Mouse (Mus musculus): ENCODE data around the gene Hectd4. TPM values are rescaled to one million over a fixed set of nuclear protein-coding genes. Genes with fewer than 3 reads are reported as not detected.

Gene Hectd4
- total RNA-seq, 2 experiments from 2014 or later: 21.1 to 24.4 TPM

GRCm38 (mm10) chr5:121386120-121386909, 166.3 kb downstream of the Hectd4 start:
- intact Hi-C loops (cut with DNase I): no loop called here
- DNase-seq: no peak

DNA sequence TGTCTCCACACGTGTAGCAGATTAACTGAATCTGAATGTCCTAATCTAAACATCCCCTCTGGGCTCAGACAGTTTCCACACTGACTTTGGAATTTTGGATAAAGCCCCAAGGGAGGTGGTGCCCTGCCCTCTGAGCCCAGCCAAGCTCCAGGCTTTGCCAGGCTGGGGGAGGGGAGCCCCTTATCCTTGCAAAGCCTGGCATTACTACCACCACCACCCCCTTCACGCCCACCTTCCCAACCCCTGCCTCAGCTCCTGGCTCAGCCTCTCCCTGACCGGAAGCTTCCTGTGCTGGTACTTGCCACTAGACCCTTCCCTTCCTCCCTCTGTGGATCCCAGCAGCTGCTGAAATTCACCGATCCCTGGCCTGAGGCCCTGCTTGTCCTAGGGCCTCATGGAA, 167.1 kb downstream of the Hectd4 start:
- peak; percentile 28 to 43 for DNase-seq
- intact Hi-C loops (cut with DNase I): no loop called here

DNA sequence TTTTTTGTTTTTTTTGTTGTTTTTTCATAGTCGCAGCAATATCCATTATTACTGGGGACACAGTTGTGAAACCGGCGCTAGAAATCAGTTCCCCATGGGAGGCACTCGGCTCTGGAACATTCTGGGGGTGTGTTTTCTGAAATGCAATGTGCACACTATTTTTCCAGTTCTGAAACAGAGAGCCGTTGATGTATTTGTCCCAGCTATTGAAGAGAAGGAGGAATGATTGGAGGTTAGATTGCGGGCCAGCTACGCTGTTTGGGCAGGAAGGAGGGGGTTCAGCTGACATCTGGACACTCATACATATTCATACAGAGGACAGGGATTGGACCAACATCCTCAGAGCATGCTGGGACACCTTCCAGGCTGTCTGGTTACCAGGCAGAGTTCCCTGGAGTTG, 169.1 kb downstream of the Hectd4 start:
- intact Hi-C loops (cut with DNase I): no loop called here
- DNase-seq: peak in 1 of 2 experiments; percentile 40

GRCm38 (mm10) chr5:121389691-121390090, 169.7 kb downstream of the Hectd4 start:
- intact Hi-C loops (cut with DNase I): loop anchor here (5.0 kb wide), 1 partner anchor 172 kb away; no protein-coding TSS in a partner anchor
- DNase-seq: no peak

- DNase-seq: peak in 1 of 2 experiments; percentile 57
- intact Hi-C loops (cut with DNase I): loop anchor here (5.0 kb wide), 1 partner anchor 176 kb away; no protein-coding TSS in a partner anchor
These were observed 172.8 kb downstream of the Hectd4 start for GRCm38 (mm10) chr5:121392667-121393380.

GRCm38 (mm10) chr5:121393402-121393801, 173.4 kb downstream of the Hectd4 start:
- DNase-seq: no peak
- intact Hi-C loops (cut with DNase I): loop anchor here (5.0 kb wide), 1 partner anchor 176 kb away; no protein-coding TSS in a partner anchor

- no peak for DNase-seq
- intact Hi-C loops (cut with DNase I): no loop called here
These were observed 175.6 kb downstream of the Hectd4 start for GRCm38 (mm10) chr5:121395621-121396020.

DNA sequence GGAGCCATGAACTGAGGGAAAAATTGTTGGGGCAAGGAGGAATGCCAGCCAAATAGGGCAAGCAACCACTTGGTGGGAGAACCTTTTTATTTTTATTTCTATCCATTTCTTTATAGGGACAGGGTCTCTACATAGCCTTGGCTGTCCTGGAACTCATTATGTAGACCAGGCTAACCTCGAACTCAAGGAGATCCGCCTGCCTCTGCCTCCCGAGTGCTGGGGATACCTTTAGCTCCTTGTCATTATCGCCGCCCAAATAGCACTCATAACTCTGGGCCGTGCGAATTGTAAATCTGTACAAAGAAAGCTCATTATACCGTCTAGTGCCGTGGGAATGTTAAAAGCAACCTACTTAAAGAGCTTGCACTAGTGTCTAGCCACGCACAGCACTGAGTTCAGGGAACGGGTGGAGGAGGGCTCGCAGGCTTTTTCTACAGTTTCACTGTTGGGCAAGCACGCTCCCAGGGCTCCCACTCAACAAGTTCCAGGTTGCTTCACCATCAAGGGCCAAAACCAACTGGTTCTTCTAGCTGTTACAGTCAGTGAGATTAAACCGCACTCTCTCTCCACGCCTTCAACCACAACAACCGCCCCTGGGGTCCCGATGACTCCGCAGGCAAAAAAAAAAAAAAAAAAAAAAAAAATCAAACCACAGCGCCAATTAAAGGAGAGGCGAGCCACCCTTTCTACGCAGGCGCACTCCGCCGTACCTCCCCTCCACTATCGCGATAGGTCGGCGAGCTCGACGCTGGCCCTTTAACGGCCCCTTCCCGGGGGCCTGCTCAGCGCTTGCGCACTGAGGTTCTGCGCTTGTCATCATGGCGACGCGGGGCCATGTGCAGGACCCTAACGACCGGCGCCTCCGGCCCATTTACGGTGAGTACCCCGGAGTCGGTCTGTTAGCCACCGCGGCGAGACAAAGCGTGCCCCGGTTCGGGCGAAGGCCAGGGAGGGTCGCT, 177.4 kb downstream of the Hectd4 start, which contains the start of gene Naa25:
Naa25 (plus strand) TSS at position 750 of the 959 bp plus-strand sequence.
- intact Hi-C loops (cut with DNase I): no loop called here

DNA sequence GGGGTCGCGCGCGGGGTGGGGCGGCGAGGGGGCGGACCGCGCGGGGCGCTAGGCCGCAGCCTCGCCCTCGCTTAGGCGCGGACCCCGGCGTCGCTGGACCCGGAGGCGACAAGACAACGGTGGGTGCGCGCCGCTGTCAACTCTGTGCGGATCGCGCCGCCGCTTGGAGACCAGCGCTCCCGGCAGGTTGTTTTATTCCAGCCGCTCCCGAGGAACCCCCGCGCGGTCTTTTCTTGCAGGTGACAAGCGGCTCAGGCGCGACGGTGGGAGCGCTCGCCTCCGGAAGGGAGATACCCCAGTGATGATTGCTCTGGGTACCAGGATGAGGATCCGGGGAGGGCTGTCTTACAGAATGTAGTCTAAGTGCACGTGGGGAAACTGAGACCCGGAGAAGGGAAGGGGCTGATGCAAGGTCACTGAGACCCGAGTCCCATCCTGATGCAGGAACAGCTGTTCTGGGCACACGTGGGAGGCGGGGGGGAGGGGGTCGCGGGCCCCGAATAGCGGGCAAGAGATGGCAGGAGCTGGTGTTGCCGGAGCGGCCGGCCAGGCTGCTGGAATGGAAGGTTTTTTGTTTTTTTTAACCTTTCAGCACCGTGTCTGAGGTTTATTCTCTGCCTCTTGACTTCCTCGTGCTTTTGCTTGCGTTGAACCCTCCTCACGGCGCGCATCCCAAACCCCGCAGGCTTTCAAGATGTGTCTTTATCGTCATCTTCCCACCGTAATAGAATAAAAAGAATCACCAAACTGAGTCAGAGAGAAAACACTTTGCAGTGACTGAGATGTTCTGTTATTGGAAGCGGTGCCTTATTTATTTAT, 178.3 kb downstream of the Hectd4 start:
- DNase-seq: no peak
- intact Hi-C loops (cut with DNase I): no loop called here

More for the DNA sequence above, 177.4 kb downstream of the Hectd4 start, which contains the start of gene Naa25:
- peak; percentile 93 to 95 for DNase-seq

GRCm38 (mm10) chr5:121398965-121399462, 179.0 kb downstream of the Hectd4 start:
- DNase-seq: no peak
- intact Hi-C loops (cut with DNase I): no loop called here

DNA sequence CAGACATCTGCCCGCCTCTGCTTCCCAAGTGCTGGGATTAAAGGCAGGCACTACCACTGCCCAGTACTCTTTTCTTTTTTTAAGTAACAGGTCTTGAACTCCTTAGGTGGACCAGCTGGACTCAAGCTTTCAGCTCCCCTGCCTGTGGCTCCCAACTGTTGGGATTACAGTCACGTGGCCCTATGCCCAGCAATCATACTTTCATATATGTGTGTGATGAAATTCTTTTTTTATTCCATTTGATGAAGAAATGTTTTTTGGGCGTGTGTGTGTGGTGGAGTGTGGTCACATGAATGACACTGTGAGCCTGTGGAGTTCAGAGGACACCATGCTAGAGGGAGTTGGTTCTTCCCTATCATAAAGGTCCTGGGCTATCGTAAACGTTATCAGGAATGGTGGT, 179.5 kb downstream of the Hectd4 start:
- no peak for DNase-seq
- intact Hi-C loops (cut with DNase I): no loop called here

DNA sequence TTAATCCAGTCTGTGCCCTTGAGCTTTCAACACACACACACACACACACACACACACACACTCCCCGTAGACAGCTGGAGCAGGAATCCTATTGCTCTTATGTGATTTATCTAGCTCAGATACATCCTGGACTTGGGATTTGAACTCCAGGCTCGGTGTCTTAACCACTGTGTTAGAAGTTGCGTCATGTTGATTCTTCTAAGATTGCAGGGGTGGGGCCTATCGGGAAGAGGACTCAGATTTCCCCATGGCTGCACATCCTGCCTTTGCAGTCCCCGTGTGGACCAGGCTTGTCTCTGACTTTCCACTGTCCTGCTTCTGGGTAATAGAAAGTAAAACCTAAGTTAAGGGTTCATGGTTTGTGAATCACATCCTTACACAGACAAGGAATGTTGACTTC, 180.0 kb downstream of the Hectd4 start:
- intact Hi-C loops (cut with DNase I): no loop called here
- DNase-seq: no peak

DNA sequence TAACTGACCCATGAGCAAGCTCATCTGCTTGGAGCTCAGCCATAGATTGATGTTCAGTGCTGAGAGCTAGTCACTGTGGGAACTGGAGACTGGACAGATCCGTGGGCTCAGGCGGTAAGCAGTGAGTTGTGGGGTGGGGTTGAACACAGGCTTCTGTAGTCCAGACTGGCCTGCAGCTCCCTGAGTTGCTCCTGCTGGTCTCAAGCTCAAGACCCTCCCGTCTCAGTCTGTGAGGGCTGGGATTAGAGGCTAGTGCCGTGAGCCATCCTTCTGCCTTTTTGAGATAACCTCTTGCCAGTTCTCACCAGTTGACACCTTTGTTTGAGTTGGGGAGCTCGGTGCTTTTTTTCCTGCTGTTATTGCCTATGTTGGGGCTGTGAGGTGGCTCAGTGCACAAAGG, 180.8 kb downstream of the Hectd4 start:
- no peak for DNase-seq
- intact Hi-C loops (cut with DNase I): no loop called here

- intact Hi-C loops (cut with DNase I): no loop called here
- no peak for DNase-seq
These were observed 187.8 kb downstream of the Hectd4 start for GRCm38 (mm10) chr5:121407856-121408255.

- no peak for DNase-seq
- intact Hi-C loops (cut with DNase I): no loop called here
These were observed 191.0 kb downstream of the Hectd4 start for GRCm38 (mm10) chr5:121410975-121411374.

Data from heart, postnatal 36 days (tissue).